Mouse (Mus musculus) forebrain, embryonic 10.5 days (tissue): ENCODE measurements at regions not wholly inside any gene's neighbourhood (a gene's known extent, or its start where the extent isn't known, plus 50 kb on each side); places are given as distances from the start of the nearest gene placed in this dataset.

Experiments
- DNase-seq: peaks from one replicate; pipeline ENCODE4 v3.0.0-alpha.2; 2017; ENCODE audit warnings: low spot score; ENCODE audit errors: extremely low spot score
- H3K27ac ChIP-seq: fragments of 300-500 bp; sonication (generic); 2 replicates; pipeline ENCODE4 v1.5.1; 2016; ENCODE audit warnings: mild to moderate bottlenecking
- H3K27me3 ChIP-seq: fragments of 300-500 bp; sonication (generic); 2 replicates; pipeline ENCODE4 v1.6.1; 2016; ENCODE audit warnings: mild to moderate bottlenecking; ENCODE audit not compliant: poor library complexity, severe bottlenecking
- H3K36me3 ChIP-seq: fragments of 300-500 bp; sonication (generic); replicated peaks from 2 replicates; pipeline ENCODE4 v1.6.1; 2016; ENCODE audit warnings: mild to moderate bottlenecking, moderate library complexity
- H3K4me1 ChIP-seq: fragments of 300-500 bp; sonication (generic); 2 replicates; pipeline ENCODE4 v1.6.1; 2016
- H3K4me3 ChIP-seq: fragments of 300-500 bp; sonication (generic); 2 replicates; pipeline ENCODE4 v1.5.1; 2016; ENCODE audit warnings: mild to moderate bottlenecking, moderate library complexity
- H3K9me3 ChIP-seq: fragments of 300-500 bp; sonication (generic); 2 replicates; pipeline ENCODE4 v1.6.1; 2016; ENCODE audit warnings: mild to moderate bottlenecking, moderate library complexity
- WGBS: fragments of 180-500 bp; shearing (Covaris S2); methylation state at CpG from one replicate; pipeline ENCODE4 v1.1.7; 2016; 5-methylcytosine and 5-hydroxymethylcytosine counted together

- Histone ChIP-seq H3K4me3 (no peak overlapping the region), H3K27me3 (peaks cover 5% of the 10 kb centered on the region; the same call in 1 of the 2 replicates), H3K27ac (no peak overlapping the region), H3K9me3 (no peaks in the 10 kb centered on the region), H3K36me3 (no peaks in the 10 kb centered on the region), H3K4me1 (peaks cover 20% of the 10 kb centered on the region)
- 93% methylated on average over 32 of the region's 32 CpGs for WGBS
- no peak for DNase-seq
Observed at GRCm38 (mm10) chr17:31732176-31732880, 54.7 kb downstream of the Cryaa start.

GRCm38 (mm10) chr17:31734521-31734920 lies 56.9 kb downstream of the Cryaa start:
- H3K4me3 ChIP-seq: no peak overlapping the region
- no peak overlapping the region for H3K27ac ChIP-seq
- H3K9me3 ChIP-seq: no peaks in the 10 kb centered on the region
- WGBS: 37% methylated on average over 7 of the region's 7 CpGs
- peaks cover 22% of the 10 kb centered on the region for H3K4me1 ChIP-seq
- H3K27me3 ChIP-seq: peaks cover 5% of the 10 kb centered on the region; the same call in 1 of the 2 replicates
- no peak for DNase-seq
- no peaks in the 10 kb centered on the region for H3K36me3 ChIP-seq

DNA sequence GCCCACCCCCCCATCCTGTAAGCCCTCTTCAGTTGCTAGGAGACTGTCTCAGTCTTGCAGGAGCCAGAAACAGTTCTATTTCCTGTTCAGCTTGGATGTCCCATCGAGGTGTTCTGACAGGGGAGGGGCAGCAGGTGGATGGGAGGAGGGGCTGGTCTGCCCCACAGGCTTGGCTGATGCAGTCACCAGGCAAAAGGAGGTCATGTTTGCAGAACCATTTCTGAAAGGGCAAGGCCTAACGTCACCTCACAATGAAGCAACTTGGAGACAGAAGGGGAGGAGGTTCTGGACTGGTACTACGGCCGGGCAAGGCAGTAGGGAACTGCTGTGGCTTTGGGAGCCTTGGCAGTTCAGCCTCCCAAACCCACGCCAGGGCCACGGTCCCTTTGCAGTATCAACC lies 59.1 kb downstream of the Cryaa start:
- H3K27me3 ChIP-seq: peaks cover 5% of the 10 kb centered on the region; the same call in 1 of the 2 replicates
- H3K27ac ChIP-seq: no peak overlapping the region
- H3K4me3 ChIP-seq: no peak overlapping the region
- peaks cover 23% of the 10 kb centered on the region for H3K4me1 ChIP-seq
- H3K36me3 ChIP-seq: no peaks in the 10 kb centered on the region
- DNase-seq: no peak
- no peaks in the 10 kb centered on the region for H3K9me3 ChIP-seq
- 89% methylated on average over 6 of the region's 6 CpGs for WGBS

GRCm38 (mm10) chr17:31738249-31738648 lies 60.6 kb downstream of the Cryaa start:
- no peak overlapping the region for H3K4me3 ChIP-seq
- WGBS: 70% methylated on average over 3 of the region's 3 CpGs
- no peaks in the 10 kb centered on the region for H3K36me3 ChIP-seq
- H3K4me1 ChIP-seq: peaks cover 23% of the 10 kb centered on the region
- DNase-seq: no peak
- no peaks in the 10 kb centered on the region for H3K9me3 ChIP-seq
- H3K27ac ChIP-seq: no peak overlapping the region
- H3K27me3 ChIP-seq: peaks cover 5% of the 10 kb centered on the region; the same call in 1 of the 2 replicates

DNA sequence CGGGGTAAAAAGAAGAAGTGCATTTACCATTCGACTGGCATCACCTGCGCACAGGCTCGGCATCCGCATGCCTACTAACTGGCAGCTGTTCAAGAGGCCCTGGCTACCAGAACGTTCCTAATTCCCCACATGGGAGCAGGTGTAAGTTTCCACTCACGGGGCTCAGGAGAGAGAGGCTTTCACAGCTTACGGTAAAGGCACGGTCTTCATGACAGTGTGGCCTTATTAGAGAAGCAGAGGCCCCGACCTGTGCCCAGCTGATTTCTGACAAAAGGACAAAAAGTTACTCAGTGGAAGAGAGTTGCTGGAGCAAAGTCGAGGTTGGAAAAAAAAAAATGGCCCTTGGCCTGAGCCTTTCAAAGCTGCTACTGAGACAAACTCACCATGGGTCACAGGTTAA lies 62.0 kb downstream of the Cryaa start:
- Histone ChIP-seq H3K36me3 (no peaks in the 10 kb centered on the region), H3K9me3 (no peaks in the 10 kb centered on the region)
- WGBS: 79% methylated on average over 11 of the region's 11 CpGs

GRCm38 (mm10) chr17:31740059-31740458 lies 62.5 kb downstream of the Cryaa start:
- H3K27me3 ChIP-seq: no peaks in the 10 kb centered on the region
- no peak overlapping the region for H3K27ac ChIP-seq
- DNase-seq: no peak
- no peaks in the 10 kb centered on the region for H3K9me3 ChIP-seq
- no peaks in the 10 kb centered on the region for H3K36me3 ChIP-seq
- WGBS: 90% methylated on average over 11 of the region's 11 CpGs
- H3K4me1 ChIP-seq: peaks cover 16% of the 10 kb centered on the region
- no peak overlapping the region for H3K4me3 ChIP-seq

More for the DNA sequence above, 62.0 kb downstream of the Cryaa start:
- Histone ChIP-seq H3K4me3 (no peak overlapping the region), H3K4me1 (peaks cover 20% of the 10 kb centered on the region), H3K27ac (no peak overlapping the region), H3K27me3 (peaks cover 4% of the 10 kb centered on the region; the same call in 1 of the 2 replicates)
- DNase-seq: no peak

GRCm38 (mm10) chr17:31743656-31744055 lies 66.0 kb downstream of the Cryaa start:
- Histone ChIP-seq H3K27ac (no peak overlapping the region), H3K36me3 (no peaks in the 10 kb centered on the region), H3K4me3 (no peak overlapping the region), H3K27me3 (no peaks in the 10 kb centered on the region), H3K4me1 (peaks cover 32% of the 10 kb centered on the region), H3K9me3 (no peaks in the 10 kb centered on the region)
- 88% methylated on average over 4 of the region's 4 CpGs for WGBS
- DNase-seq: no peak

GRCm38 (mm10) chr17:31746198-31747111 lies 68.8 kb downstream of the Cryaa start:
- H3K36me3 ChIP-seq: no peaks in the 10 kb centered on the region
- peaks cover 18% of the 10 kb centered on the region for H3K4me1 ChIP-seq
- DNase-seq: no peak
- peak overlapping the region; percentile 66 for H3K27ac ChIP-seq
- no peaks in the 10 kb centered on the region for H3K9me3 ChIP-seq
- H3K4me3 ChIP-seq: no peak overlapping the region
- no peaks in the 10 kb centered on the region for H3K27me3 ChIP-seq
- 57% methylated on average over 20 of the region's 20 CpGs for WGBS

DNA sequence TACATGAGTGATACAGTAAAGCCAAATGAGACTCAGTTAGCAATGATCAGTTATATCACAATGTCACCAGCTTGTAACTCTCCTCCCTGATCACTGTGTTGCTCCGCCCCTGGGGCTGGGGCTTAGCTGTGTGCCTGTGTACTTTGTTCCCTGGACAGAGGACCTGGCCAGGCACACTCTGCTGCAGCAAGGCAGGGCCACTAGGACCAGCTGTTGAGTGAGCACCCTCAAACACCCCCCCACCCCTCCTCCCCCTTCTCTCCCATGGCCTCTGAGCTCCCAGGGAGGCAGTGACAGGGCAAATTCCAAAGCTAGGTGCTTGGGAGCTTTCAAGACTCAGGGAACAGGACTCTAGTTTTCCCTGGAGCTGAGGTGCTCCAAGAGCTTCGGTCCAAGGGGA lies 70.0 kb downstream of the Cryaa start:
- WGBS: 96% methylated on average over 2 of the region's 2 CpGs
- no peak overlapping the region for H3K4me3 ChIP-seq

GRCm38 (mm10) chr17:31748158-31748557 lies 70.6 kb downstream of the Cryaa start:
- Histone ChIP-seq H3K27ac (peak overlapping the region; percentile 40; the same call in 1 of the 2 replicates), H3K27me3 (no peaks in the 10 kb centered on the region), H3K4me3 (no peak overlapping the region), H3K9me3 (no peaks in the 10 kb centered on the region), H3K36me3 (no peaks in the 10 kb centered on the region), H3K4me1 (peaks cover 16% of the 10 kb centered on the region)
- 88% methylated on average over 2 of the region's 2 CpGs for WGBS
- DNase-seq: no peak

More for the DNA sequence above, 70.0 kb downstream of the Cryaa start:
- no peaks in the 10 kb centered on the region for H3K36me3 ChIP-seq
- H3K4me1 ChIP-seq: peaks cover 16% of the 10 kb centered on the region
- no peak overlapping the region for H3K27ac ChIP-seq
- no peak for DNase-seq
- no peaks in the 10 kb centered on the region for H3K27me3 ChIP-seq
- H3K9me3 ChIP-seq: no peaks in the 10 kb centered on the region

- no peaks in the 10 kb centered on the region for H3K36me3 ChIP-seq
- H3K4me1 ChIP-seq: peaks cover 18% of the 10 kb centered on the region
- no peak overlapping the region for H3K27ac ChIP-seq
- H3K27me3 ChIP-seq: no peaks in the 10 kb centered on the region
- H3K4me3 ChIP-seq: no peak overlapping the region
- DNase-seq: no peak
- 85% methylated on average over 6 of the region's 6 CpGs for WGBS
- no peaks in the 10 kb centered on the region for H3K9me3 ChIP-seq
Observed at GRCm38 (mm10) chr17:31748971-31749370, 71.4 kb downstream of the Cryaa start.

DNA sequence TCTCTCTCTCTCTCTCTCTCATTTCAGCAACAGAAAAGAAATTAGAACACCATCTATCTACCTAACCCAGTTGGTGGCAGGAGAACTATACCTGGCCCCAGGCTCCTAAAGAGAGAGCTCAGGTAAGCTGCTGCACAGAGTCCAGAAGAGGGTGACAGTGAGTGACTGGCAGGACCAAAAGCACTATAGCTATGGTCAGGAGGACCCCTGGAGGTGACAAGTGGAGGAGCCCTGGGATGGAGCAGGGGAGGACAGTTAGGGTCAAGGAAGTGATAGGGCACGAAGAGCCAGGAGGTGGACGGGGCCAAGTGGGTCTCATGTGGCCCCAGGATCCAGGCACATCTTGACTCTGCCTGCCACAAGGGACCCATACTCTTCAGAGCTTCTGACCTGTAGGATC lies 73.7 kb downstream of the Cryaa start:
- Histone ChIP-seq H3K4me3 (no peak overlapping the region), H3K27ac (no peak overlapping the region), H3K4me1 (peaks cover 12% of the 10 kb centered on the region), H3K36me3 (no peaks in the 10 kb centered on the region), H3K9me3 (peaks cover 5% of the 10 kb centered on the region; the same call in 1 of the 2 replicates), H3K27me3 (no peaks in the 10 kb centered on the region)
- no peak for DNase-seq
- 77% methylated on average over 2 of the region's 2 CpGs for WGBS
